Mouse (Mus musculus): ENCODE results near the gene Kcnn3. TPM values are rescaled to one million over a fixed set of nuclear protein-coding genes. Genes with fewer than 3 reads are reported as not detected.

Kcnn3 gene
- polyA plus RNA-seq, 1 experiment from 2014 or later: 4.2 TPM

DNA sequence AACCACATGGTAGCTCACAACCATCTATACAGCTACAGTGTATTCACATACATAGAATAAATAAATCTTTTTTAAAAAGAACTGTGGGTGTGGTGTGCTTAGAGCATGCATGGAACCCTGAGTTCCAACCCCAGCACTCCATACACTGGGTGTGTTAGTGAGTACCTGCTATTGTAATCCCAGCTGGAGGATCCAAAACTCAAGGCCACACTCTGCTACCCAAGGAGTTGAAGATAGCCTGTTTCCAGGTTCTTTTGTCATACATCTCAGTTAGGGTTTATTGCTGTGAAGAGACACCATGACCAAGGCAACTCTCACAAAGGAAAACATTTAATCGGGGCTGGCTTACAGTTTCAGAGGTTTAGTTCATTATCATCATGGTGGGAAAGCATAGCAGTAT lies 179.0 kb downstream of the Kcnn3 start:
- no peaks in the 10 kb centered on the region for H3K4me1 ChIP-seq
- ATAC-seq (ENCODE audit: low FRiP score): no peak
- H3K4me3 ChIP-seq: no peak overlapping the region
- H3K36me3 ChIP-seq: no peaks in the 10 kb centered on the region
- no peaks in the 10 kb centered on the region; the same call in 1 of the 2 replicates for H3K27me3 ChIP-seq
- H3K9ac ChIP-seq: no peak overlapping the region
- WGBS: 94% methylated on average over 1 of the region's 1 CpGs
- no peak overlapping the region for H3K27ac ChIP-seq
- H3K9me3 ChIP-seq (replicated peaks): no peaks in the 10 kb centered on the region
- no peak overlapping the region for H3K4me2 ChIP-seq (replicated peaks)

DNA sequence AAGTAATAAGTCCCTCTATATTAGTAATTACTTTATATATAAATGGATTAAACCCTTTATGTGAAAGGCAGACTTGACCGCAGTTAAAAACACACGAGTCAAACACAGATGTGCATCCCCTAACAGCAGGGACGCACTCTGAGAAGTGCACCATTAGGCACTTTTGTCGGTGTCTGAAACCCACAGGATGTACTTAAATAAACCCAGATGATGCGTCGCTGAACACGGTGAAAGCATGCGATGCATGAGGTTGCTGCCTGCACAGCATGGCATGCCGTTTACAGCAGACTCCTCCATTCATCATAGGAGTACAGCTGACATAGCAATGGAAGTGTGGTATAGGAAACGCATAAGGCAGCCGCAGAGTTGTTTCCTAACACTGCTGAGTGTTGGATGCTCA lies 180.5 kb downstream of the Kcnn3 start:
- Histone ChIP-seq H3K27ac (no peak overlapping the region), H3K9me3 (replicated peaks) (no peaks in the 10 kb centered on the region), H3K27me3 (no peaks in the 10 kb centered on the region), H3K4me1 (no peaks in the 10 kb centered on the region), H3K36me3 (no peaks in the 10 kb centered on the region), H3K9ac (no peak overlapping the region), H3K4me3 (no peak overlapping the region), H3K4me2 (replicated peaks) (no peak overlapping the region)
- ATAC-seq (ENCODE audit: low FRiP score): no peak
- 60% methylated on average over 11 of the region's 11 CpGs for WGBS

GRCm38 (mm10) chr3:89703596-89703995 lies 183.6 kb downstream of the Kcnn3 start:
- ATAC-seq (ENCODE audit: low FRiP score): no peak
- no peak overlapping the region for H3K4me3 ChIP-seq
- no peaks in the 10 kb centered on the region for H3K4me1 ChIP-seq
- no peaks in the 10 kb centered on the region for H3K36me3 ChIP-seq
- no peaks in the 10 kb centered on the region for H3K9me3 ChIP-seq (replicated peaks)
- no peak overlapping the region for H3K4me2 ChIP-seq (replicated peaks)
- H3K27ac ChIP-seq: no peak overlapping the region
- H3K9ac ChIP-seq: no peak overlapping the region
- 52% methylated on average over 3 of the region's 3 CpGs for WGBS
- no peaks in the 10 kb centered on the region for H3K27me3 ChIP-seq

- Histone ChIP-seq H3K27me3 (no peaks in the 10 kb centered on the region), H3K9me3 (replicated peaks) (no peaks in the 10 kb centered on the region), H3K4me2 (replicated peaks) (no peak overlapping the region), H3K27ac (no peak overlapping the region), H3K4me1 (no peaks in the 10 kb centered on the region), H3K9ac (no peak overlapping the region), H3K4me3 (no peak overlapping the region), H3K36me3 (no peaks in the 10 kb centered on the region)
- ATAC-seq (ENCODE audit: low FRiP score): no peak
- WGBS: 79% methylated on average over 6 of the region's 6 CpGs
Measured at GRCm38 (mm10) chr3:89704064-89704463, 184.1 kb downstream of the Kcnn3 start.

GRCm38 (mm10) chr3:89714359-89715206 lies 194.6 kb downstream of the Kcnn3 start, which contains the start of gene Adar:
Adar (plus strand) TSS chr3:89715022.
- Histone ChIP-seq H3K9ac (peak within 1 kb of the TSS; percentile 97), H3K27ac (peak within 1 kb of the TSS; percentile 89), H3K4me2 (replicated peaks) (peak within 1 kb of the TSS; percentile 82), H3K9me3 (replicated peaks) (no peaks in the 10 kb centered on the region), H3K4me3 (peak within 1 kb of the TSS; percentile 100), H3K36me3 (no peaks in the 10 kb centered on the region), H3K4me1 (peaks cover 10% of the 10 kb centered on the region), H3K27me3 (peaks cover 15% of the 10 kb centered on the region; the same call in 1 of the 2 replicates)
- ATAC-seq (ENCODE audit: low FRiP score): peak; percentile 87
- WGBS: 7% methylated on average over 28 of the region's 28 CpGs

GRCm38 (mm10) chr3:89715207-89715966 lies 195.4 kb downstream of the Kcnn3 start:
- ATAC-seq (ENCODE audit: low FRiP score): peak; percentile 74
- Histone ChIP-seq H3K9me3 (replicated peaks) (no peaks in the 10 kb centered on the region), H3K27ac (peak overlapping the region; percentile 89), H3K4me3 (peak overlapping the region; percentile 100), H3K27me3 (peaks cover 15% of the 10 kb centered on the region; the same call in 1 of the 2 replicates), H3K36me3 (no peaks in the 10 kb centered on the region), H3K9ac (peak overlapping the region; percentile 97), H3K4me2 (replicated peaks) (peak overlapping the region; percentile 82), H3K4me1 (peaks cover 10% of the 10 kb centered on the region)
- 2% methylated on average over 58 of the region's 59 CpGs for WGBS

- 64% methylated on average over 6 of the region's 6 CpGs for WGBS
- no peak for ATAC-seq (ENCODE audit: low FRiP score)
Measured at GRCm38 (mm10) chr3:89715967-89716256, 195.9 kb downstream of the Kcnn3 start.

DNA sequence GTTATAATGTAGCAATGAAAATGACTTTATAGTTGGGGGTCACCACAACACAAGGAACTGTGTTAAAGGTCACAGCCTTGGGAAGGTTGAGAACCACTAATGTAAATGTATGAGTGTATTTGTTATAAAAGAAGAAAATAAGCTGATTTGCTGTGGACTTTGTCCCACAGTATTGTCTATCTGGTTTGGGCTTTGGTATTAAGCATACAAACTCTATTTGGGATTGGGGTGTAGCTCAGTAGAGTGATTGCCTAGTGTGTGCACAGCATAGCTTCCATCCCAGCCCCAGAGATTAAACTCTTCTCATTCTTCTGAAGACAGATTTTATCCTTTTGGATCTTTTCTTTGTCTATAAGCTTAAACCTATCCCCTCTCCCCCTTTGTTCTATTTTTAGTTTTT lies 202.1 kb downstream of the Kcnn3 start:
- Histone ChIP-seq H3K36me3 (no peaks in the 10 kb centered on the region), H3K27ac (no peak overlapping the region), H3K9ac (no peak overlapping the region), H3K4me1 (no peaks in the 10 kb centered on the region; the same call in none of the 2 replicates), H3K27me3 (no peaks in the 10 kb centered on the region), H3K4me3 (no peak overlapping the region), H3K4me2 (replicated peaks) (no peak overlapping the region), H3K9me3 (replicated peaks) (no peaks in the 10 kb centered on the region)
- ATAC-seq (ENCODE audit: low FRiP score): no peak

More at GRCm38 (mm10) chr3:89715967-89716256, 195.9 kb downstream of the Kcnn3 start:
- H3K4me3 ChIP-seq: peak overlapping the region; percentile 100
- peaks cover 10% of the 10 kb centered on the region for H3K4me1 ChIP-seq
- no peaks in the 10 kb centered on the region for H3K9me3 ChIP-seq (replicated peaks)
- H3K27me3 ChIP-seq: peaks cover 15% of the 10 kb centered on the region; the same call in 1 of the 2 replicates
- H3K27ac ChIP-seq: no peak overlapping the region
- H3K36me3 ChIP-seq: no peaks in the 10 kb centered on the region
- H3K4me2 ChIP-seq (replicated peaks): peak overlapping the region; percentile 82
- peak overlapping the region; percentile 97 for H3K9ac ChIP-seq

- no peak overlapping the region for H3K4me2 ChIP-seq (replicated peaks)
- H3K4me1 ChIP-seq: no peaks in the 10 kb centered on the region; the same call in none of the 2 replicates
- WGBS: 68% methylated on average over 7 of the region's 7 CpGs
- no peaks in the 10 kb centered on the region for H3K36me3 ChIP-seq
- peak overlapping the region; percentile 48; the same call in 1 of the 2 replicates for H3K27ac ChIP-seq
- H3K9me3 ChIP-seq (replicated peaks): no peaks in the 10 kb centered on the region
- H3K27me3 ChIP-seq: no peaks in the 10 kb centered on the region
- peak; percentile 75 for ATAC-seq (ENCODE audit: low FRiP score)
- H3K4me3 ChIP-seq: no peak overlapping the region
- peak overlapping the region; percentile 1; the same call in 1 of the 2 replicates for H3K9ac ChIP-seq
Measured at GRCm38 (mm10) chr3:89723400-89724084, 203.6 kb downstream of the Kcnn3 start.

Other genes starting within 250 kb of the Kcnn3 start
- 44.9 and 46.8 TPM in 2 replicates for gene Slc50a1, start 249.6 kb upstream of the Kcnn3 start, polyA plus RNA-seq (2016; fragmentation: Nextera tagmentation; extraction: Ambion mirVana)
- 14.3 and 15.4 TPM in 2 replicates for gene Efna1, start 239.0 kb upstream of the Kcnn3 start, polyA plus RNA-seq (2016; fragmentation: Nextera tagmentation; extraction: Ambion mirVana)
- 21.7 and 22.2 TPM in 2 replicates for gene Efna3, start 197.2 kb upstream of the Kcnn3 start, polyA plus RNA-seq (2016; fragmentation: Nextera tagmentation; extraction: Ambion mirVana)
- 20.5 and 21.4 TPM in 2 replicates for gene Efna4, start 182.1 kb upstream of the Kcnn3 start, polyA plus RNA-seq (2016; fragmentation: Nextera tagmentation; extraction: Ambion mirVana)
- 40.3 and 41.9 TPM in 2 replicates for gene Adam15, start 170.2 kb upstream of the Kcnn3 start, polyA plus RNA-seq (2016; fragmentation: Nextera tagmentation; extraction: Ambion mirVana)
- 0.12 and 0.29 TPM in 2 replicates for gene Dcst2, start 158.2 kb upstream of the Kcnn3 start, polyA plus RNA-seq (2016; fragmentation: Nextera tagmentation; extraction: Ambion mirVana)
- 0.71 and 0.76 TPM in 2 replicates for gene Dcst1, start 154.9 kb upstream of the Kcnn3 start, polyA plus RNA-seq (2016; fragmentation: Nextera tagmentation; extraction: Ambion mirVana)
- 0.74 and 0.80 TPM in 2 replicates for gene Zbtb7b, start 125.4 kb upstream of the Kcnn3 start, polyA plus RNA-seq (2016; fragmentation: Nextera tagmentation; extraction: Ambion mirVana)
- 1.0 and 1.5 TPM in 2 replicates for gene Lenep, start 117.4 kb upstream of the Kcnn3 start, polyA plus RNA-seq (2016; fragmentation: Nextera tagmentation; extraction: Ambion mirVana)
- gene Flad1, start 108.3 kb upstream of the Kcnn3 start, polyA plus RNA-seq (2016; fragmentation: Nextera tagmentation; extraction: Ambion mirVana): 36.1 and 36.9 TPM in 2 replicates
- 249 and 274 TPM in 2 replicates for gene Cks1b, start 101.8 kb upstream of the Kcnn3 start, polyA plus RNA-seq (2016; fragmentation: Nextera tagmentation; extraction: Ambion mirVana)
- gene Shc1, start 101.7 kb upstream of the Kcnn3 start, polyA plus RNA-seq (2016; fragmentation: Nextera tagmentation; extraction: Ambion mirVana): 54.8 and 61.2 TPM in 2 replicates
- gene Pygo2, start 90.0 kb upstream of the Kcnn3 start, polyA plus RNA-seq (2016; fragmentation: Nextera tagmentation; extraction: Ambion mirVana): 63.8 and 66.1 TPM in 2 replicates
- 25.3 and 26.2 TPM in 2 replicates for gene Pbxip1, start 83.5 kb upstream of the Kcnn3 start, polyA plus RNA-seq (2016; fragmentation: Nextera tagmentation; extraction: Ambion mirVana)
- gene Pmvk, start 65.6 kb upstream of the Kcnn3 start, polyA plus RNA-seq (2016; fragmentation: Nextera tagmentation; extraction: Ambion mirVana): 73.5 and 74.5 TPM in 2 replicates
- gene Adar, start 194.9 kb downstream of the Kcnn3 start, polyA plus RNA-seq (2016; fragmentation: Nextera tagmentation; extraction: Ambion mirVana): 23.4 and 24.1 TPM in 2 replicates
- gene Chrnb2, start 244.5 kb downstream of the Kcnn3 start, polyA plus RNA-seq (2016; fragmentation: Nextera tagmentation; extraction: Ambion mirVana): 26.7 and 26.8 TPM in 2 replicates